Mouse (Mus musculus) intestine, embryonic 14.5 days (tissue): ENCODE measurements around the gene Map2k1. TPM values are rescaled to one million over a fixed set of nuclear protein-coding genes. Genes with fewer than 3 reads are reported as not detected.

Experiments used
- ATAC-seq: fragments of 200-750 bp; cut with Nextera tagmentation; replicated peaks from 2 replicates; pipeline ENCODE4 v1.8.0; 2017; ENCODE audit warnings: low read depth, moderate number of reproducible peaks, moderate TSS enrichment, moderate library complexity; ENCODE audit not compliant: low FRiP score, low TSS enrichment
- DNase-seq: peaks from one replicate; pipeline ENCODE4 v3.0.0-alpha.2; 2018; ENCODE audit warnings: low spot score
- H3K27ac ChIP-seq: fragments of 300-500 bp; sonication (generic); 2 replicates; pipeline ENCODE4 v1.5.1; 2014; ENCODE audit warnings: low read depth, mild to moderate bottlenecking, control low read depth
- H3K27me3 ChIP-seq: fragments of 300-500 bp; sonication (generic); replicated peaks from 2 replicates; pipeline ENCODE4 v1.6.1; 2014; ENCODE audit warnings: low read length, control low read depth; ENCODE audit not compliant: control insufficient read depth, insufficient read depth
- H3K36me3 ChIP-seq: fragments of 300-500 bp; sonication (generic); 2 replicates; pipeline ENCODE4 v1.6.1; 2014; ENCODE audit warnings: low read length, control low read depth; ENCODE audit not compliant: control insufficient read depth, insufficient read depth
- H3K4me1 ChIP-seq: fragments of 300-500 bp; sonication (generic); replicated peaks from 2 replicates; pipeline ENCODE4 v1.6.1; 2014; ENCODE audit warnings: low read length, control low read depth, mixed read lengths; ENCODE audit not compliant: control insufficient read depth, insufficient read depth
- H3K4me2 ChIP-seq: fragments of 300-500 bp; sonication (generic); 2 replicates; pipeline ENCODE4 v1.6.1; 2014; ENCODE audit warnings: low read length
- H3K4me3 ChIP-seq: fragments of 300-500 bp; sonication (generic); 2 replicates; pipeline ENCODE4 v1.5.1; 2014; ENCODE audit warnings: low read depth, low read length, control low read depth, mixed read lengths
- H3K9ac ChIP-seq: fragments of 300-500 bp; sonication (generic); 2 replicates; pipeline ENCODE4 v1.6.1; 2014; ENCODE audit warnings: mild to moderate bottlenecking, low read length
- H3K9me3 ChIP-seq: fragments of 300-500 bp; sonication (generic); 2 replicates; pipeline ENCODE4 v1.6.1; 2016; ENCODE audit warnings: low read length, control low read depth; ENCODE audit not compliant: control insufficient read depth
- WGBS: fragments of 180-500 bp; shearing (Covaris S2); extraction: QIAGEN DNeasy Blood & Tissue Kit; methylation state at CpG from one replicate; pipeline ENCODE4 v1.1.7; 2014; 5-methylcytosine and 5-hydroxymethylcytosine counted together
- polyA plus RNA-seq: library from polyadenylated mRNA; unstranded; fragments of >200 nt; fragmentation: Nextera tagmentation; extraction: Ambion mirVana; gene quantifications from 2 replicates; pipeline ENCODE4 v1.2.1, GENCODE M21; 2014

The Map2k1 gene
- polyA plus RNA-seq, 1 experiment from 2014 or later = 90.9 TPM

- Histone ChIP-seq H3K27ac (no peak overlapping the region), H3K4me3 (no peak overlapping the region), H3K36me3 (no peaks in the 10 kb centered on the region), H3K4me1 (peaks cover 10% of the 10 kb centered on the region), H3K27me3 (no peaks in the 10 kb centered on the region), H3K9ac (no peak overlapping the region), H3K4me2 (no peak overlapping the region), H3K9me3 (no peaks in the 10 kb centered on the region)
- ATAC-seq = peak; percentile 88
- no peak for DNase-seq
Observed at GRCm38 (mm10) chr9:64225805-64226204, 27.6 kb downstream of the Map2k1 start.

GRCm38 (mm10) chr9:64222098-64222497, 31.3 kb downstream of the Map2k1 start:
- ATAC-seq (no peak), DNase-seq (no peak)
- no peak overlapping the region for H3K4me3 ChIP-seq
- WGBS = 64% methylated on average over 2 of the region's 2 CpGs
- H3K27me3 ChIP-seq = no peaks in the 10 kb centered on the region
- H3K9me3 ChIP-seq = no peaks in the 10 kb centered on the region
- 0 out of 2 replicates have a peak, but pooled peaks cover 9% of the 10 kb centered on the region for H3K4me1 ChIP-seq
- no peak overlapping the region for H3K9ac ChIP-seq
- H3K36me3 ChIP-seq = no peaks in the 10 kb centered on the region
- no peak overlapping the region for H3K27ac ChIP-seq
- H3K4me2 ChIP-seq = no peak overlapping the region

- H3K4me1 ChIP-seq = peaks cover 9% of the 10 kb centered on the region; the same call in 1 of the 2 replicates
- DNase-seq = no peak
Observed at GRCm38 (mm10) chr9:64221480-64221879, 32.0 kb downstream of the Map2k1 start.

GRCm38 (mm10) chr9:64220603-64221002, 32.8 kb downstream of the Map2k1 start:
- Histone ChIP-seq H3K4me2 (no peak overlapping the region), H3K36me3 (no peaks in the 10 kb centered on the region), H3K4me1 (peaks cover 9% of the 10 kb centered on the region; the same call in 1 of the 2 replicates), H3K9me3 (no peaks in the 10 kb centered on the region), H3K27ac (no peak overlapping the region), H3K9ac (no peak overlapping the region), H3K4me3 (no peak overlapping the region), H3K27me3 (no peaks in the 10 kb centered on the region)
- DNase-seq = no peak
- 64% methylated on average over 1 of the region's 1 CpGs for WGBS
- ATAC-seq = no peak

More at GRCm38 (mm10) chr9:64221480-64221879, 32.0 kb downstream of the Map2k1 start:
- no peaks in the 10 kb centered on the region for H3K27me3 ChIP-seq
- no peak for ATAC-seq
- H3K36me3 ChIP-seq = no peaks in the 10 kb centered on the region
- no peak overlapping the region for H3K27ac ChIP-seq
- no peak overlapping the region for H3K4me2 ChIP-seq
- H3K9me3 ChIP-seq = no peaks in the 10 kb centered on the region
- H3K9ac ChIP-seq = no peak overlapping the region
- 83% methylated on average over 4 of the region's 4 CpGs for WGBS
- no peak overlapping the region for H3K4me3 ChIP-seq

- H3K9me3 ChIP-seq = no peaks in the 10 kb centered on the region
- no peak overlapping the region for H3K9ac ChIP-seq
- peaks cover 9% of the 10 kb centered on the region; the same call in 1 of the 2 replicates for H3K4me1 ChIP-seq
- no peak overlapping the region for H3K4me3 ChIP-seq
- H3K27ac ChIP-seq = no peak overlapping the region
- ATAC-seq (no peak), DNase-seq (no peak)
- no peaks in the 10 kb centered on the region for H3K36me3 ChIP-seq
- H3K27me3 ChIP-seq = no peaks in the 10 kb centered on the region
- WGBS = 80% methylated on average over 10 of the region's 10 CpGs
- no peak overlapping the region for H3K4me2 ChIP-seq
Observed at GRCm38 (mm10) chr9:64219772-64220420, 33.5 kb downstream of the Map2k1 start.

DNA sequence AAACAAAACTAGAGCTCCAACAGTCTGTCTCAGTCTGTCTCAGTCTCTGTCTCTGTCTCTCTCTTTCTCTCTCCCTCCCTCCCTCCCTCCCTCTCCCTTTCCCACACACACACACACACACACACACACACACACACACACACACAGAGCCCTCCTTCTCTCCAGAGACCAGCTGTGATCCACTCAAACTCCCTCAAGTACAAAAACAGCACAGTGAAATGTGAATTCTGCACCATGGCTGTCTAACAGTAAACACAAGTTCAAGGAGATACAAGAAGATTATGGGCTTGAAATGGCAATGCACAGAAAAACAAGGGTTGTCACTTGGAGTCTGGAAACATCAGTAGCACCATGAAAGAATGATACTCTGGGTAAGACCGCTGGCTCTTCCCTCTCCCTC, 34.1 kb downstream of the Map2k1 start:
- ATAC-seq = no peak
- Histone ChIP-seq H3K9ac (no peak overlapping the region), H3K27ac (no peak overlapping the region), H3K4me1 (peaks cover 9% of the 10 kb centered on the region; the same call in 1 of the 2 replicates), H3K4me2 (no peak overlapping the region), H3K27me3 (no peaks in the 10 kb centered on the region), H3K36me3 (no peaks in the 10 kb centered on the region), H3K9me3 (no peaks in the 10 kb centered on the region), H3K4me3 (no peak overlapping the region)
- no peak for DNase-seq
- 86% methylated on average over 1 of the region's 1 CpGs for WGBS

DNA sequence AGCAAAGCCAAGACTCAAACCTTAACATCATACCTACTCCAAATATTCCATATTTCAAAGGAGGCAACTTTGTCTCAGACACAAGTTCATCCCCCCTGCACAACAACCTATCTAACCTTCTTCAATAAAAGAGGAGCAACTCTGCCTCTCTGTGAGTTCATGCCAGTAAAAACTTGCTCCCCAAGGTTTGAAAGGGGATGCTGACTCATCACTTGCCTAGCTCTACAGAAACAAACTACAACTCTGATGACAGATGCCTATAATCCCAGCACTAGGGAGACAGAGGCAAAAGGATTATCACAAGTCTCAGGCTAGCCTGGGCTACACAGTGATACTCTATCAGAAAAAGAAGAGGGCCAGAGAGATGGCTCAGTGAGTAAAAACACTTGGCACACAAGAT, 35.5 kb downstream of the Map2k1 start:
- H3K9ac ChIP-seq = no peak overlapping the region
- H3K4me2 ChIP-seq = no peak overlapping the region
- H3K4me3 ChIP-seq = no peak overlapping the region
- peaks cover 9% of the 10 kb centered on the region; the same call in 1 of the 2 replicates for H3K4me1 ChIP-seq
- no peaks in the 10 kb centered on the region for H3K27me3 ChIP-seq
- H3K36me3 ChIP-seq = peaks cover 2% of the 10 kb centered on the region; the same call in 1 of the 2 replicates
- no peak for ATAC-seq
- no peak for DNase-seq
- no peak overlapping the region for H3K27ac ChIP-seq
- no peaks in the 10 kb centered on the region for H3K9me3 ChIP-seq

GRCm38 (mm10) chr9:64216641-64217040, 36.8 kb downstream of the Map2k1 start:
- WGBS = 93% methylated on average over 2 of the region's 2 CpGs

GRCm38 (mm10) chr9:64216090-64216489, 37.3 kb downstream of the Map2k1 start:
- H3K9ac ChIP-seq = no peak overlapping the region
- 43% methylated on average over 4 of the region's 4 CpGs for WGBS
- no peak for DNase-seq
- no peak overlapping the region for H3K4me3 ChIP-seq
- no peak for ATAC-seq
- H3K4me1 ChIP-seq = peaks cover 9% of the 10 kb centered on the region; the same call in 1 of the 2 replicates
- H3K9me3 ChIP-seq = no peaks in the 10 kb centered on the region
- no peaks in the 10 kb centered on the region for H3K27me3 ChIP-seq
- peaks cover 19% of the 10 kb centered on the region for H3K36me3 ChIP-seq
- no peak overlapping the region for H3K27ac ChIP-seq
- no peak overlapping the region for H3K4me2 ChIP-seq

More at GRCm38 (mm10) chr9:64216641-64217040, 36.8 kb downstream of the Map2k1 start:
- no peak for ATAC-seq
- no peak overlapping the region for H3K4me2 ChIP-seq
- H3K4me3 ChIP-seq = no peak overlapping the region
- H3K27me3 ChIP-seq = no peaks in the 10 kb centered on the region
- peaks cover 9% of the 10 kb centered on the region; the same call in 1 of the 2 replicates for H3K4me1 ChIP-seq
- H3K9ac ChIP-seq = no peak overlapping the region
- no peak overlapping the region for H3K27ac ChIP-seq
- H3K9me3 ChIP-seq = no peaks in the 10 kb centered on the region
- DNase-seq = no peak
- H3K36me3 ChIP-seq = peaks cover 14% of the 10 kb centered on the region
